Mouse (Mus musculus) MEL (cell line): ENCODE results near the gene Pxmp2. TPM values are rescaled to one million over a fixed set of nuclear protein-coding genes. Genes with fewer than 3 reads are reported as not detected.

ENCODE experiments used
- DNase-seq: peaks from one replicate; pipeline ENCODE4 v3.0.0; 2011; ENCODE audit warnings: low read depth, low spot score
- H3K27ac ChIP-seq: 2 replicates; pipeline ENCODE4 v1.5.1; 2012; ENCODE audit warnings: low read depth, mild to moderate bottlenecking, control low read depth, low read length, moderate library complexity; ENCODE audit not compliant: control insufficient read depth
- H3K27me3 ChIP-seq, 2 experiments: fragments of 150-350 bp in 1 of 2; sonication (generic) in 1 of 2; 2 replicates each; pipeline ENCODE4 v1.6.1; 2012; ENCODE audit warnings: low read length in 2 of 2, mild to moderate bottlenecking in 2 of 2, improper control_type of control experiment in 1 of 2, moderate library complexity in 1 of 2; ENCODE audit not compliant: insufficient read depth in 2 of 2, control insufficient read depth in 1 of 2
- H3K36me3 ChIP-seq, 2 experiments: 2 replicates each; pipeline ENCODE4 v1.6.1; 2012 to 2014; ENCODE audit warnings: low read length in 2 of 2, improper control_type of control experiment in 1 of 2, inconsistent platforms in 1 of 2, mild to moderate bottlenecking in 1 of 2; ENCODE audit not compliant: insufficient read depth in 2 of 2, control insufficient read depth in 1 of 2
- H3K4me1 ChIP-seq, 2 experiments: fragments of 150-350 bp in 1 of 2; sonication (generic) in 1 of 2; 2 replicates each; pipeline ENCODE4 v1.6.1; 2012; ENCODE audit warnings: low read length in 2 of 2, improper control_type of control experiment in 1 of 2, mild to moderate bottlenecking in 1 of 2; ENCODE audit not compliant: insufficient read depth in 2 of 2, control insufficient read depth in 1 of 2
- H3K4me3 ChIP-seq, 2 experiments: fragments of 150-350 bp in 1 of 2; sonication (generic) in 1 of 2; 2 replicates each; pipeline ENCODE4 v1.5.1; 2012; ENCODE audit warnings: low read depth in 2 of 2, low read length in 2 of 2, mild to moderate bottlenecking in 2 of 2, moderate library complexity in 2 of 2, control low read depth in 1 of 2, improper control_type of control experiment in 1 of 2; ENCODE audit not compliant: control insufficient read depth in 1 of 2, insufficient read depth in 1 of 2
- H3K79me2 ChIP-seq: 2 replicates; pipeline ENCODE4 v1.6.1; 2012; ENCODE audit warnings: mild to moderate bottlenecking, low read length, moderate library complexity; ENCODE audit not compliant: control insufficient read depth, poor library complexity, insufficient read depth
- H3K9ac ChIP-seq: 2 replicates; pipeline ENCODE4 v1.6.1; 2012; ENCODE audit warnings: low read depth, mild to moderate bottlenecking, control low read depth, low read length, moderate library complexity; ENCODE audit not compliant: control insufficient read depth, poor library complexity, severe bottlenecking
- H3K9me3 ChIP-seq: fragments of 150-350 bp; sonication (generic); replicated peaks from 2 replicates; pipeline ENCODE4 v1.6.1; 2012; ENCODE audit warnings: mild to moderate bottlenecking, low read length, improper control_type of control experiment, moderate library complexity; ENCODE audit not compliant: insufficient read depth
- BHLHE40 ChIP-seq: IDR thresholded peaks from 2 replicates; pipeline ENCODE4 v1.6.1; 2012; ENCODE audit warnings: low read depth, mild to moderate bottlenecking, inconsistent platforms, low read length, improper control_type of control experiment, borderline replicate concordance
- CHD1 ChIP-seq: IDR thresholded peaks from 2 replicates; pipeline ENCODE4 v1.6.1; 2012; ENCODE audit warnings: low read depth, mild to moderate bottlenecking, inconsistent platforms, low read length, improper control_type of control experiment
- CHD2 ChIP-seq: IDR thresholded peaks from 2 replicates; pipeline ENCODE4 v1.6.1; 2011; ENCODE audit warnings: low read length, improper control_type of control experiment
- ETS1 ChIP-seq: IDR thresholded peaks from 2 replicates; pipeline ENCODE4 v1.6.1; 2012; ENCODE audit warnings: low read depth, mild to moderate bottlenecking, inconsistent platforms, low read length, improper control_type of control experiment, moderate library complexity
- JUND ChIP-seq: IDR thresholded peaks from 2 replicates; pipeline ENCODE4 v1.6.1; 2011; ENCODE audit warnings: low read depth, mild to moderate bottlenecking, improper control_type of control experiment, low read length
- KAT2A ChIP-seq: conservative IDR thresholded peaks from 2 replicates; pipeline ENCODE4 v1.6.1; 2012; ENCODE audit warnings: low read depth, low read length, improper control_type of control experiment, inconsistent platforms
- MAFK ChIP-seq: IDR thresholded peaks from 2 replicates; pipeline ENCODE4 v1.6.1; 2011; ENCODE audit warnings: low read depth, mild to moderate bottlenecking, low read length, improper control_type of control experiment, borderline replicate concordance
- MAX ChIP-seq: IDR thresholded peaks from 2 replicates; pipeline ENCODE4 v1.6.1; 2011; ENCODE audit warnings: low read length, improper control_type of control experiment
- MAZ ChIP-seq: IDR thresholded peaks from 2 replicates; pipeline ENCODE4 v1.6.1; 2012; ENCODE audit warnings: low read depth, mild to moderate bottlenecking, inconsistent platforms, low read length, improper control_type of control experiment
- MEF2A ChIP-seq: IDR thresholded peaks from 2 replicates; pipeline ENCODE4 v1.6.1; 2014; ENCODE audit warnings: low read depth, mild to moderate bottlenecking, inconsistent platforms, low read length, improper control_type of control experiment; ENCODE audit not compliant: poor library complexity, insufficient replicate concordance, severe bottlenecking; ENCODE audit errors: extremely low read depth
- MXI1 ChIP-seq: IDR thresholded peaks from 2 replicates; pipeline ENCODE4 v1.6.1; 2011; ENCODE audit warnings: mild to moderate bottlenecking, low read depth, low read length, improper control_type of control experiment
- MYB ChIP-seq: IDR thresholded peaks from 2 replicates; pipeline ENCODE4 v1.6.1; 2011; ENCODE audit warnings: mild to moderate bottlenecking, low read depth, low read length, improper control_type of control experiment
- NELFE ChIP-seq: IDR thresholded peaks from 2 replicates; pipeline ENCODE4 v1.6.1; 2011; ENCODE audit warnings: low read depth, low read length, improper control_type of control experiment
- NRF1 ChIP-seq: IDR thresholded peaks from 2 replicates; pipeline ENCODE4 v1.6.1; 2014; ENCODE audit warnings: low read depth, mild to moderate bottlenecking, inconsistent platforms, low read length, improper control_type of control experiment, moderate library complexity; ENCODE audit not compliant: poor library complexity, insufficient read depth, severe bottlenecking
- POLR2A ChIP-seq, 2 experiments: IDR thresholded peaks; 2 replicates each; pipeline ENCODE4 v1.6.1; 2011 to 2012; ENCODE audit warnings: low read length in 2 of 2, mild to moderate bottlenecking in 2 of 2, control low read depth in 1 of 2, improper control_type of control experiment in 1 of 2, low read depth in 1 of 2, moderate library complexity in 1 of 2; ENCODE audit not compliant: control insufficient read depth in 1 of 2, insufficient read depth in 1 of 2, poor library complexity in 1 of 2
- RAD21 ChIP-seq: IDR thresholded peaks from 2 replicates; pipeline ENCODE4 v1.6.1; 2011; ENCODE audit warnings: mild to moderate bottlenecking, low read depth, low read length, improper control_type of control experiment
- SMC3 ChIP-seq: IDR thresholded peaks from 2 replicates; pipeline ENCODE4 v1.6.1; 2011; ENCODE audit warnings: low read depth, low read length, improper control_type of control experiment
- TCF12 ChIP-seq: IDR thresholded peaks from 2 replicates; pipeline ENCODE4 v1.6.1; 2014; ENCODE audit warnings: low read depth, mild to moderate bottlenecking, inconsistent platforms, low read length, improper control_type of control experiment, moderate library complexity
- USF1 ChIP-seq: IDR thresholded peaks from 2 replicates; pipeline ENCODE4 v1.6.1; 2014; ENCODE audit warnings: low read depth, mild to moderate bottlenecking, inconsistent platforms, low read length, improper control_type of control experiment, moderate library complexity
- ZMIZ1 ChIP-seq: IDR thresholded peaks from 2 replicates; pipeline ENCODE4 v1.6.1; 2012; ENCODE audit warnings: low read depth, mild to moderate bottlenecking, inconsistent platforms, low read length, improper control_type of control experiment, moderate library complexity
- polyA plus RNA-seq, 2 experiments: library from polyadenylated mRNA; stranded (reverse) in 1 of 2; unstranded in 1 of 2; fragments of >175 nt in 1 of 2; fragments of >200 nt in 1 of 2; gene quantifications; 2 replicates each; pipeline versions ENCODE4 v1.2.1 to v1.2.4; 2012; ENCODE audit warnings: low replicate concordance in 2 of 2, low read depth in 1 of 2; ENCODE audit not compliant: insufficient read length in 2 of 2, insufficient read depth in 1 of 2, missing spikeins in 1 of 2
- total RNA-seq: library from RNA; depleted of rRNA; stranded (reverse); fragments of 300-350 nt; gene quantifications from 2 replicates; pipeline ENCODE4 v1.2.3, GENCODE M21; 2012

Gene Pxmp2
- total and polyA plus RNA-seq, 3 experiments, result 8.4 to 15.2 TPM; not detected in 1

DNA sequence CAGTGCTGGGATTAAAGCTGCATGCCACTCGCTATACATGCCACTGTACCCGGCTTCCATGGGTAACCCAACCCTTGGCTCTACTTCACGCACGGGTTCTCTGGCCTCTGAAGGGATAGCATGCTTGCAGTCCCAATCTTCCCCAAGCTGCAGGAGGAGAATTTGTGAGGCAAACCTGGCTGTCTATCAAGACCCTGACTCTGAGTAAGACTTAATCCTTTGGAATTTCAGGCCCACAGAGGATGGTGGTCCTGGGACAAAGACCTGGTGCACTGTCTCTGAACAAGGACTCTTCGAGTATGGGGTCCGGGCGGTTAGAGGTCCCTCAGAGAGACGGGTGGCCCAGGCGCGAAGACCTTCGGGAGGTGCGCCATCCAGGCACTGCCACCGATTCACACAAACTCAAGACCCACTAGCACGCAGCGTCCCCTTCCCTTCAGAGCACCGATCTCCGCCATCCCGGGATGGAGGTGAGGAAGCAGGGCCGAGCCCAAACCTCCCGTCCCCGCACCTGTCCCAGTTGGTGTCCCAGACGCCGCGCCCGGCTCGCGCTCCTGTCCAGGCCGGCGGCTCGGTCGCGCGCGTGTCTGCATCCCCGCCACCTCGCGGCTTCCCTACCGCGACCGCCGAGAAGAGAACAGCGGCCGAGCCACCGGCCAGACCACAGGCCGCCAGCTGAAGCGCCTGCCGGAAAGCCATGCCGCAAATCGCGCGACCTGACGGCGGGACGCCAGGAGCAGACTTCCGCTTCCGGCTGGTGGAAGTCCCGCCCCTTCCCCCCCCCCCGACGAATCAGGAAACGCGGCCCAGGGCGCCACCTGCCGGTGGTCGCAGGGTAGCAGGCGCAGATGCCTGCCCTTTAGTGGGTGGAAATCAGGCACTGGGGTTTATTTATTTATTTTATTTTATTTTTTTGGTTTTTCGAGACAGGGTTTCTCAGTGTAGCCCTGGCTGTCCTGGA lies 16.6 kb downstream of the Pxmp2 start, which contains the start of gene Pgam5 (continued):
- TF ChIP-seq NRF1 (no peak), MAFK (no peak), NELFE (peak; percentile 79), SMC3 (peak; percentile 51; the same call in 1 of the 2 replicates), JUND (no peak), CHD2 (no peak), MEF2A (no peak), ETS1 (peak; percentile 47; the same call in 1 of the 2 replicates), RAD21 (peak; percentile 45), MAZ (peak; percentile 95), CHD1 (peak; percentile 64; the same call in 1 of the 2 replicates), ZMIZ1 (peak; percentile 67; the same call in 1 of the 2 replicates), MAX (peak; percentile 58; the same call in 1 of the 2 replicates), KAT2A (peak; percentile 62; the same call in 1 of the 2 replicates), MYB (no peak)

DNA sequence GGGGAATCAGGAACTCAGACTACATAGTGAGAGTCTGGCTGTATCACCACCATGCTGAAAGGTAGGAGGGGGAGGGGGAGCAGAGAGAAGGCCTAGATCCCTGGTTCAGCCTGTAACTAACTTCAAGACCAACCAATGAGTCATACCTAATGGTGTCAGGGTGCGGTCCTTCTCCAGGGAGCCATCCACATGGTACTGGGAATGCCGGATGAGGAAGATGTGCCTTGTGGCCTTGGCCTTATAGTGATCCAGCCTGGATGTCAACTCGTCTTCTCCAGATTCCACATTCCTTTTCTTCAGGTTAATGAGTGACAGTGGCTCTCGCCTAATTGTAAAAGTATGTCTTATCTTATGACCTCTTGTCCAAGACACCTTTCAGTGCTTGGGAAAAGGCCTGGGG lies 19.0 kb downstream of the Pxmp2 start:
- Histone ChIP-seq H3K27ac (no peak overlapping the region), H3K79me2 (peaks cover 25% of the 10 kb centered on the region), H3K9ac (no peak overlapping the region), H3K4me3 (no peak overlapping the region), H3K9me3 (no peaks in the 10 kb centered on the region), H3K4me1 (peaks cover 3 to 11% of the 10 kb centered on the region in 2 experiments; a peak in 3 of 4 replicates), H3K36me3 (peaks cover 9 to 10% of the 10 kb centered on the region in 2 experiments), H3K27me3 (no peaks in the 10 kb centered on the region)
- TF ChIP-seq MYB (no peak), USF1 (no peak), SMC3 (no peak), MAZ (no peak), NRF1 (no peak), TCF12 (no peak), BHLHE40 (no peak), MXI1 (no peak), POLR2A (IDR thresholded peaks at IDR 0.05; ENCODE audit: control insufficient read depth in 1 of 2, insufficient read depth in 1 of 2, low read depth in 1 of 2, low read length in 2 of 2, poor library complexity in 1 of 2) (no peak)
- DNase-seq, result no peak
